Mouse (Mus musculus): ENCODE measurements around the gene Mctp2.

The Mctp2 gene

DNA sequence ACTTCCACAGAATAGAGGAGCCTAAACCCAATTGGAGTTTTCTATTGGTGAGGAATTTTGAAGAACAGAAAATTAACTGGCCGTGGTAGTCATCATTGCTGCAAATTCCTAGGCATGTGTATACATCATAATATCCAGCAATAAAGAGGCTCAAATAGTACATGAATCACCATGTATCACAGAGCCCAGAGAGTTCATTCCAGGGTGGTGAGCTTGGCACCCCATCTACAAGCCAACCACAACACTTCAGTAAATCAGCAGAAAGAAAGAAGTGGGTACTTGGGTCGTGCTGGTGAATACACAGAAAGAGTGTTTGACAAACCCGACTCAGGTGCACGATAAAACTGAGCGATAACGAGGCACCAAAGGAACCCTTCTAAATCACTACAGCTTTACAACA lies 207.8 kb downstream of the Mctp2 start:
- in situ Hi-C loops (cut with MboI, MseI): no loop called here

DNA sequence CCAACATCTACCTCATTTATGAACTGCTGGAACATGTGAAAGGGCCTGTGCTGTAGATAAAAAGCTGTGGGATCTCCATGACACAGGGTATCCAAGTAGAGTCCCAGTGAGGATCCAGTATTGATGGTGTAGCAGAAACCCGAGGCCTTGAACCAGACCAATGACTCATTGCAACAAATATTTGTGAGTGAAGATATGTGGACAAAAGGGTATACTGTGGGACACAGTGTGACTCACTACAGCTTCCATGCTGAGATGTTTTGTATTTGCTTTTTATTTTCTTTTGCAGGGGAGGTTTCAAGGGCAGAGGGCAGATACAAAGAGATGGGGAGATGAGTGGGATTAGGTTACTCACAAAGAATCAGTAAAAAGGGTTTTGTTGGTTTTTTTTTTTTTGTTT lies 209.4 kb downstream of the Mctp2 start:
- in situ Hi-C loops (cut with MboI, MseI): no loop called here

DNA sequence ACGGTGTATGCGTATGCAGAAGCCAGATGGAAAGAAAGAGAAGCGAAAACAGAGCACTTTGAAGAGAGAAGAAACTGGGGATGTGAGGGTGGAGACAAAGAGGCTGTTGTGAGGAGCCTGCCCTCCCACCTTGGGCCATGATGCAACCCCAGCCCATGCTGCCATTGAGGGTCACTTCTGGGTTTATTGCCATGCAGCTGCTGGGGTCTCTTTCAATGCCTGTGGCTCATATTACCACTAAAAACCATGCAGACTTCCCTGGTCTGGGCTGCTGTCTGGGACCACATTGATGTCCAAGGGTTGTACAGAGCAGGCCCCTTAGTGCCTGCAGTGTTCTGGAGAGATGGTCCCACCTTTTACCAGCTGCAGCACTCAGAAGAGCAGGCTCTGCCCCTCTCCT lies 210.0 kb downstream of the Mctp2 start:
- in situ Hi-C loops (cut with MboI, MseI): no loop called here

DNA sequence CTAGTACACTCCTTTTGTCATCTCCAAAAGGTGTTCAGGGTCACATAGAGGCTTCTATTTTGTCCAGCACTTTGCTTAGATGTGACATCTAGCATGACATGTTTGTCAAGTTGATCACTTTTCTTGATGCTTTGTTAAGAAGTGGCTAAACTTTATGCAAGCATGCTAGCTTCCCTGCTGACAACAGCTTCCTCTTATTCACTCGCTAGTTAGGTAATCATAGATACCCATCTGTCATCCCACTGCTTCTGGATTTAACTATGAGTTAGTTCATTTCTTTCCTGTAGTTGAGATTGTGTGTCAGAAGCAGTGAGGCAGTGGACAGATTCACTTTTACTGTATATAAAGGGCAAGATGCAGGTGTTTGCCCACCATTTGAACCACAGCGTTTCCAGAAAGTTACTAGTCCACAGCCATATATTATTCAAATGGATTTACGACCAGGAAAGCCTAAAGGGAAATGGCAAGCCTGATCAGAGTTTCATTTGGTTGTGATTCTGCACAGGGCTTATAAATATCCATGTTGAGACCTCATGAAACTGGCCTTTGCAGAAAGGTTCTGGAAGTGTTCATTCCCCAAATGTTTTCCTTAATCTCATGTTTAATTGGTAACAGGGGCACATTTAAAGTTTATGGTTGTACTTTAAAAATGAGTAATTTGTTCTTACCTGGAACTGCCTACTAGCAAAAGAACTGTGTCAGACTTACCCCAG lies 216.8 kb downstream of the Mctp2 start:
- in situ Hi-C loops (cut with MboI, MseI): no loop called here

- in situ Hi-C loops (cut with MboI, MseI): no loop called here
Observed at GRCm38 (mm10) chr7:72080705-72081104, 225.7 kb downstream of the Mctp2 start.

- in situ Hi-C loops (cut with MboI, MseI): no loop called here
Observed at GRCm38 (mm10) chr7:72078896-72079295, 227.5 kb downstream of the Mctp2 start.

- in situ Hi-C loops (cut with MboI, MseI): no loop called here
Observed at GRCm38 (mm10) chr7:72071418-72072184, 234.8 kb downstream of the Mctp2 start.

DNA sequence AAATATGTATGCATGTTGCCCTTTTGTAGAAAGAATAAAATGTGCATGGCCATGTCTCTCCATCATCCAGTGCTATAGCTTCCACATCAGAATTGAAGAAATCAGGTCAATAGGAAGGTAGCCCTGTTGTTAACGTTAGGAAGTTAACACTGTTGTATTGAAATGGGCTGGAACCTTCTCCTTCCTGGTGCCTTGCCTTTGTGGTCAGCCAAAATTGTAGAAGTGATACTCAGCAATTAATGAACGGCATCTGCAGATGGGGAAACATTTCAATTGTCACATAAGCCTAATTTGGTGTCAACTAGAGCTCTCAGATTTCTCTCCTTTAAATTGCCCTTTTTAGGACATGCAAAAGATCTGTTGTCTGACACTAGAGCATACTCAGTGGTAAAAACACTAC lies 238.0 kb downstream of the Mctp2 start:
- in situ Hi-C loops (cut with MboI, MseI): no loop called here

- in situ Hi-C loops (cut with MboI, MseI): no loop called here
Observed at GRCm38 (mm10) chr7:72066352-72066751, 240.1 kb downstream of the Mctp2 start.

DNA sequence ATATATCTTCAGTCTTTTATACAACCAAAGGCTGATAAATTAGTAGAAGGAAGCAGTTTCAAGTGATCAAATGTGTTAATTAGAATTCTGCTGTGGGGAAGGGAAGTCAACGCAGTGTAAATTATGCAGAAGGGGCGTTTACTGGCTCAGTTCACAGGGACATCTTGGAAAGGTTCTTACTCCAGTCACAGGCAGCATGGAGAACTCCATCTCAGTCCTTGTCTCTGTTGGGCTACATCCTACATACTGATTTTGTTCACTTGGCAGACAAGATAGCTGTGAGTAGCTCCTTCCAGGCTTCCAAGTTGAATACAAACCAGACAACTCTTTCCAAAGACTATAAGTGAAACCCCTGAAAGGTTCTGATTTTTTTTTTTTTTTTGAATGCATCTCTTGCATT lies 254.6 kb downstream of the Mctp2 start:
- in situ Hi-C loops (cut with MboI, MseI): no loop called here

DNA sequence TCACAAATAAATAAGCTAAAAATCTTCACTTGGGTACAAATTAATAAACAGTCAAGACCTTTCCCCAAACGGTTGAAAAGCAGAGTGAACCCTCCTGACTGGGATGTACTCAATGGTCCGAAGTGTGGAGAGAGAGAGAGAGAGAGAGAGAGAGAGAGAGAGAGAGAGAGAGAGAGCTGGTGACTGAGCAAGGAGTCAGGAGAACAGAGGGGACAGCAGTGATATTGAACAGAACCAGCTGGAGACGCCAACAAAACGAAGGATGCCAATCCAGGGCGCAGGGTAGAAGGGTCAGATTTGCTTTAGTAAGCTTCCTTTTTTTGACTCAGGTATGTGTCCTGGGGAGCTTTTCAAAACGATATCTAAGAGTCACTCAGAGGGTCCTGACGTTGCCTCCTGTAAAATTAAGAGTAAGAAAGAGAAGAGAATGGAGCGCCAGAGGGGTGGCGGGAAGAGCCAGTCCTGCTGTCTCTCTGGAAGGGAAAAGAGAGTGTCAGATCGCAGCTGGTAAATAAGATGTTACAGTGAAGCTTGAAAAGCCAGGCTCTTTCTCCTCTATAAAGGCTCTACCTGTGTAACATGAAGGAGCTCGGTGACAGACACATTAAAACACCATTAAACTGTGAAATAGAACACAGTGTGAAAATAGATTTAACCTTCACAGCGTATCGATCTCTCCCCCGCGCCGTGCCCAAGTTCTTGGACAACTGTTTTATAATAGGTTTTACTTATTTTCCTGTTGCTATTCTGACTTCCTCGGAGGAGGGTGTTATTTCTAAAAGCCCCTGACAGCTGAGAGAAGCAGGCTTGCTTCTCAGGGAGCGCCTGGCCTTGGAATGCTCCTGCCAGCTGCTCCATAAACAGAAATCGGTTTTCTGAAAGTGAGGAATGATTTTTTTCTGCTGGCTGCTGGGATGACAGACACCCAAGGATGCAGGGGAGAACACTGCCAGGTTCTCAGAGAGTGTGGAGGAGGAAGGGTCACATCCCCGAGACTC lies 258.5 kb downstream of the Mctp2 start:
- in situ Hi-C loops (cut with MboI, MseI): no loop called here
